Mouse (Mus musculus) stomach, postnatal 0 days (tissue): Measurements from ENCODE around the gene Zfp456. TPM values are rescaled to one million over a fixed set of nuclear protein-coding genes. Genes with fewer than 3 reads are reported as not detected.
"Not testable (repeated sequence)": the region's sequence is repeated elsewhere in the genome, so short reads cannot be mapped to it uniquely, and the experiment has no call there.

Experiments used
- ATAC-seq: fragments of 200-750 bp; cut with Nextera tagmentation; 2 replicates; pipeline ENCODE4 v1.8.0; 2017; ENCODE audit not compliant: low FRiP score, low TSS enrichment
- DNase-seq: peaks from one replicate; pipeline ENCODE4 v3.0.0-alpha.2; 2016; ENCODE audit warnings: low spot score
- H3K27ac ChIP-seq: fragments of 300-500 bp; sonication (generic); replicated peaks from 2 replicates; pipeline ENCODE4 v1.5.1; 2014; ENCODE audit warnings: mild to moderate bottlenecking, control low read depth
- H3K27me3 ChIP-seq: fragments of 300-500 bp; sonication (generic); 2 replicates; pipeline ENCODE4 v1.6.1; 2014; ENCODE audit warnings: low read length; ENCODE audit not compliant: control insufficient read depth, insufficient read depth
- H3K36me3 ChIP-seq: fragments of 300-500 bp; sonication (generic); 2 replicates; pipeline ENCODE4 v1.6.1; 2014; ENCODE audit warnings: low read length, mixed read lengths; ENCODE audit not compliant: control insufficient read depth, insufficient read depth
- H3K4me1 ChIP-seq: fragments of 300-500 bp; sonication (generic); replicated peaks from 2 replicates; pipeline ENCODE4 v1.6.1; 2014; ENCODE audit warnings: antibody characterized with exemption; ENCODE audit not compliant: control insufficient read depth, insufficient read depth
- H3K4me2 ChIP-seq: fragments of 300-500 bp; sonication (generic); replicated peaks from 2 replicates; pipeline ENCODE4 v1.6.1; 2014; ENCODE audit warnings: low read depth, mild to moderate bottlenecking, control low read depth, moderate library complexity
- H3K4me3 ChIP-seq: fragments of 300-500 bp; sonication (generic); 2 replicates; pipeline ENCODE4 v1.5.1; 2014; ENCODE audit warnings: low read depth, low read length, control low read depth
- H3K9ac ChIP-seq: fragments of 300-500 bp; sonication (generic); 2 replicates; pipeline ENCODE4 v1.6.1; 2014; ENCODE audit warnings: mild to moderate bottlenecking, low read length, control low read depth, mixed read lengths
- H3K9me3 ChIP-seq: fragments of 300-500 bp; sonication (generic); 2 replicates; pipeline ENCODE4 v1.6.1; 2016; ENCODE audit warnings: low read length; ENCODE audit not compliant: control insufficient read depth
- CTCF ChIP-seq: IDR thresholded peaks from 2 replicates; pipeline ENCODE4 v1.5.1; 2016; ENCODE audit warnings: antibody characterized with exemption, low read depth, mild to moderate bottlenecking, moderate library complexity
- EP300 ChIP-seq: optimal IDR thresholded peaks from 2 replicates; pipeline ENCODE3; 2016; ENCODE audit warnings: antibody characterized with exemption
- WGBS: fragments of 180-500 bp; shearing (Covaris S2); extraction: QIAGEN DNeasy Blood & Tissue Kit; methylation state at CpG from one replicate; pipeline ENCODE4 v1.1.7; 2014; 5-methylcytosine and 5-hydroxymethylcytosine counted together
- polyA plus RNA-seq: library from polyadenylated mRNA; unstranded; fragments of >200 nt; fragmentation: Nextera tagmentation; extraction: Ambion mirVana; gene quantifications from 2 replicates; pipeline ENCODE4 v1.2.1, GENCODE M21; 2015

The Zfp456 gene
- 0.97 and 1.0 TPM in 2 replicates for polyA plus RNA-seq

DNA sequence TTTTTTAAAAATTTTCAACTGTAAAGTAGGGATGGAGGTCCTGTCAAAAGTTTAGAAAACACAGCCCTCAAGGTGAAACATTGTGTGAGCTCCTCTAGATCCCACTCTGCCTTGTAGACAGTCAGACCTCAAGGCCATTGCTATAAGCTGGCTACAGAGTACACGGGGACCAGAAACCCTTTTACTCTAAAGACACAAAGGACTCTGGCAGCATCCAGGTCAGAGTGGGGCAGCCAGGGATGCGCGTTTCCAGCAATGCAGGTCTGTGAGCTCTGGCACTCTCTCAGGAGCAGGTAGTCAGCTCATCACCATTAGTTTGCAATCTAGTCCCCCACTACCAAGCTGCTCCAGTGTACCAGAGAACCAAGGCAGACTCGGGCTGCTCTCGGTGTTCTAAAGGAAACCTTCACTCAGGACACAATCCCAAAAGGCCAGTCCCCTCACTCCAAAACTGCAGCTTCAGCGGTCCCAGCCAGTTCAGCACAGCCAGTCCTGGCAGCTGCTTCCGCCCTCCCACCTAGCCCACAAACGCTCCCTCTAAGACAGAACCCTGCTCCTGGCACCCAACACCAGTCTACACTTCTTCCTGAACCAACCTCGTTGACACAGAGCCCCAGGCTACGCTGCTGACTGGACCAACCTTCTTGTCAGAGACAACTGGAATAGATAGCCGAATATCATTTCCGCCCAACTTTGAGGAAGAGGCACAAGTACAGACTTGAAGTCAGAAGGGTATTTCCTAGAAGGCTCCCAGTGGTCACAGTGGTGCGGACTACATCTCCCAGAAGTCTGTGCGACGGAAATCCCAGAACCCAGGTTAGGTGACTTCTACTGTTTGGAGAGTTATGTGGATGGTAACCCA, at the start of gene Zfp456, which contains the start of gene Gm28041:
Gene Zfp456, minus strand, starts transcription at position 761 of the 862 bp plus-strand sequence.
Gene Gm28041, minus strand, starts transcription at position 684 of the 862 bp plus-strand sequence.
- not testable (repeated sequence) for H3K27me3 ChIP-seq

DNA sequence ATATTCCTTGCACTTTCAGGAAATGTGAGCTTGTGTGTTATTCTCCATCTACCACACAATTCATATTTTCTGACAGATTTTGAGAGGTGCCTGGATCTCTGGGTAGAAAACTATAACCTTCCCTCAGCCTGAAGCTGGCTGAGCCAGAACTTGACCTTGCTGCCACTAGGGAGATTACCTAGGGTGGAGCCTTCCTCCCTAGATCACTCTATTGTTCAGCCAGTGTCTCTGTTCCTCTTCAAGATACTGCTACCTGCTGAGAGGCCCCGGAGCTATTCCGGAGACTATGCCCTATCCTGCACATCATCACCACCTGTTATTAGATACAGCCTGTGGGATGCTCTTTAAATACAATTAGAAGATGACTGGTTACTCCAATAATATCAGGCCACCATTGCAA, 46.9 kb upstream of the Zfp456 start:
- not testable (repeated sequence) for DNase-seq, H3K9me3 ChIP-seq, H3K4me3 ChIP-seq, H3K4me1 ChIP-seq, H3K9ac ChIP-seq, ATAC-seq, H3K4me2 ChIP-seq, H3K27me3 ChIP-seq, H3K36me3 ChIP-seq, H3K27ac ChIP-seq
- 81% methylated on average over 2 of the region's 2 CpGs for WGBS

More for the DNA sequence above, at the start of gene Zfp456, which contains the start of gene Gm28041:
- H3K9me3 ChIP-seq, H3K27ac ChIP-seq, H3K4me1 ChIP-seq, H3K36me3 ChIP-seq: not testable (repeated sequence)
- peak; percentile 94 for ATAC-seq
- 18% methylated on average over 13 of the region's 15 CpGs for WGBS
- peak; percentile 75 for DNase-seq
- H3K4me3 ChIP-seq = peak within 1 kb of the TSS; percentile 45
- peak within 1 kb of the TSS; percentile 60 for H3K4me2 ChIP-seq
- peak within 1 kb of the TSS; percentile 45; the same call in 1 of the 2 replicates for H3K9ac ChIP-seq

DNA sequence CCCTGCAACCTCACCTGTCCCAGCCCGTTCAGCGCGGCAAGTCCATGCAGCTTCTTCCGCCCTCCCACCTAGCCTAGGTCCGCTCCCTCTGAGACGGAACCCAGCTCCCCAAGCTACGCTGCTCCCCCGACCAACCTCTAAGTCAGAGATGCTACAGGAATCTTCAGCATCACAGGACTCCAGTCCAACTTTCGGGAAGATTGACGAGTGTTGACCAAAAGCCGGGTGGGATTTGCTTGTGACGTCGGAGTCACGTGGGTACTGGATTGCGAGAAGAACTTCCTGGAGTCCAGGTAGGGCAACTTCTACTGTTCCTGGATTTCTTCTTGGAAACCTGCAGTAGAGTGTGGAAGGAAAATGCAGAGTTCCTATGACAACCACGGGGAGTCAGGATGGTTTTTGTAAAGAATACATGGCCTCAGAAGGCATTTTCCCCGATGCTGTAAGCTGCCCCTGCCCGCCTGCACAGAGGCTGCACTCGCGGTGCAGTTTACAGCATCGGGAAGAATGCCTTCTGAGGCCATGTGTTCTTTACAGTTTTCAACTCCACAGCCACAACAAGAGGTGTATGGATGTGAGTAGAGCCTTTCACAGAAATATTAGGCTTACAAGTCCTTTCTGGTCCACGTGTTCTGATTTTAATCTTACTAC, 45.7 kb upstream of the Zfp456 start, which contains the start of gene Zfp459:
Gene Zfp459, minus strand, starts transcription at position 212 of the 651 bp plus-strand sequence.
- Histone ChIP-seq H3K9ac (peak within 1 kb of the TSS; percentile 51), H3K36me3 (no peaks in the 10 kb centered on the region), H3K9me3 (no peaks in the 10 kb centered on the region), H3K27me3 (no peaks in the 10 kb centered on the region), H3K4me1 (no peaks in the 10 kb centered on the region), H3K4me2 (peak within 1 kb of the TSS; percentile 71), H3K4me3 (peak within 1 kb of the TSS; percentile 54), H3K27ac (peak within 1 kb of the TSS; percentile 45; the same call in 1 of the 2 replicates)
- peak; percentile 92 for ATAC-seq
- no peak for TF ChIP-seq CTCF
- TF ChIP-seq EP300 = no peak
- 1% methylated on average over 22 of the region's 22 CpGs for WGBS
- peak; percentile 76 for DNase-seq

DNA sequence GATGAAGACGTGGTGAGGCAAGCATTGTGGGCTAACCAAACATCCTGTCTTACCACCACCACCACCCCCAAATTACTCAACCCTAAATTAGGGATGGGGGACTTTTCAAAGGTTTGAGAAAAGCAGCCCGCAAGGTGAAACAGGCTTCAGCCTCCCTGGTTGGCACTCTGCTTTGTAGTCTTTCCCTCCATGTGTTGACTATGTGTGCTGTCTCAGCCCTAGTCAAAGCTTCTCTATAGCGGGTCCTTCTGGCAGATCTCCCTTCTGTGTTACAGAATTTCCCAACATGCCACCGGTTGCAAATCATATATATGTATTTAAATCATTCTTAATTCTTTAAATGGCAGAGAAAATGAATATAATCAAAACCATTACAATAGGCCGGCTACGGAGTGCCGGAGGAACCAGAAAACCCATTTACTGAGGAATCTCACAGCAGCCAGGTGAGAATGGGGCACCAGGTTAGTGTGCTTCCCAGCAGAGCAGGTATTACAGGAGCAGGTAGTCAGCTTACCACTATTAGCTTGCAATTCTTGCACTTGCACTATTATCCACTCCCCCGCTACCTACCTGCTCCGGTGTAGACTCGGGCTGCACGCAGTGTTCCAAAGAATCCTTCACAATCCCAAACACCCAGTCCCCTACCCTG, 45.1 kb upstream of the Zfp456 start:
- H3K4me3 ChIP-seq = peak overlapping the region; percentile 54
- TF ChIP-seq CTCF (no peak), EP300 (no peak)
- DNase-seq (no peak), ATAC-seq (peak; percentile 70)
- H3K4me1 ChIP-seq = no peaks in the 10 kb centered on the region
- 24% methylated on average over 11 of the region's 11 CpGs for WGBS
- peak overlapping the region; percentile 71 for H3K4me2 ChIP-seq
- no peaks in the 10 kb centered on the region for H3K27me3 ChIP-seq
- H3K9me3 ChIP-seq = no peaks in the 10 kb centered on the region
- H3K27ac ChIP-seq = peak overlapping the region; percentile 45; the same call in 1 of the 2 replicates
- H3K36me3 ChIP-seq = no peaks in the 10 kb centered on the region
- peak overlapping the region; percentile 51 for H3K9ac ChIP-seq

DNA sequence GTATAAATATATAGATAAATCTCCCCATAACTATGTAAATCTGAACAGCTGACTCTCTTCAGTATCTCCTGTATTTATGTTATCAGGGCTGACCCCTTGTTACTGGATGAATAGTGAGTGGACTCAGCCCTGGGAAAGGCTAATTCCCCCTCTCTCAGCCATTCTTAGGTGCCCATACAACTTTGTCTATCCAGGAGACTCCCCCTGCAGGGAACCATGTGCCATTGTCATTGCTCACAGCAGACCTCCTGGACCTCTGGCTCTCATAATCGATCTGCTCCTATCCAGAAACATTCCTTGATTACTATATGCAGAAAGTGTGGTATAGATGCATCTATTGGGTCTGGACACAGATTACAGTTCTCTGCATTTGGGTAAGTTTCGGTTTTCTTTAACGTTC, 41.2 kb upstream of the Zfp456 start:
- Histone ChIP-seq H3K4me1 (no peaks in the 10 kb centered on the region), H3K9me3 (no peaks in the 10 kb centered on the region), H3K27me3 (no peaks in the 10 kb centered on the region), H3K9ac (no peak overlapping the region), H3K36me3 (no peaks in the 10 kb centered on the region), H3K4me2 (no peak overlapping the region), H3K27ac (no peak overlapping the region), H3K4me3 (no peak overlapping the region)
- TF ChIP-seq CTCF (peak; percentile 26), EP300 (no peak)
- ATAC-seq (no peak), DNase-seq (no peak)
- 85% methylated on average over 3 of the region's 3 CpGs for WGBS
